Mouse (Mus musculus) spleen, postnatal 36 days (tissue): Measurements from ENCODE around the gene Cnih1.
A peak's percentile ranks its signal among the peaks of the same experiment; 100 is the strongest.
"Not testable (repeated sequence)": the region's sequence is repeated elsewhere in the genome, so short reads cannot be mapped to it uniquely, and the experiment has no call there.

Experiments used
- DNase-seq, 2 experiments: peaks; one replicate each; pipeline ENCODE4 v3.0.0; 2022; ENCODE audit warnings: low spot score in 2 of 2, mixed read lengths in 1 of 2

The Cnih1 gene

DNA sequence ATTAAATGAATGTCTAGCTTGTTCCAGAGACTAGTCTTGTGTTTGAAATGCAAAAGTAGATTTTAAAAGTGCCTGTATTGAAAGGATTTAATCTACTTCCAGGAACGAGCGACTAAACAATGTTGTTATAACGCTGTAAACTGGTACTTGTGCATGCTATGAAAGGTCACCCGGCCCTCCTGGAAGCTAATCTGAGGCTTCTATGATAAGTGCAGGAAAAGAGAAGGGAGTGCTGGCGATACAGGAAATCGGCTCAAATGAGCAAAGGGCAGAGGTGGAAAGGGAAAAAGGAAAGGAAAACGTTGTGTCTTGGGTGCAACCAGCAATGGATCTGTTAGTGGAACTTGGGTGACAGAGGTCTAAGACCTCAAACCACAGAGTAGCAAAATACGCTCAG, 292 bp upstream of the Cnih1 start:
- DNase-seq = no peak

- no peak for DNase-seq
These were observed 791 bp downstream of the Cnih1 start for GRCm38 (mm10) chr14:46787454-46787786.

DNA sequence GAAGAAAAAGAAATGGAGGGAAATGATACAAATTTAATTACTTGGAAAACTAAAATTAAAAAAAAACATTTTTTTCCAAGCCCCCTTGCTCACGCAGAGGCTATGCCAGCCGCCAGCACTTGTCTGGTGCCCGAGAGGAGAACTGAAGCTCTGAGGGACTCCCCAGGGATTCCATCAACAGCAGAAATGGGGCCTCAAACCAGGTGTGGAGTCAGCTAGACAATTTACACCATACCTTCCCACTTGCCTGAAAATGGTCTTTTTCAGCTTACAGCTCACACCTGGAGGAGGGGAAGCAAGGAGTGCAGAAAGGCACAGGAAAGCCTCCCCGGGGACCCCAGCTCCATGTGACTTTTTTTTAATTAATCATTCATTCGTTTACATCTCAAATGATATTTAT, 3.0 kb downstream of the Cnih1 start:
- DNase-seq = peak; percentile 13 to 25

DNA sequence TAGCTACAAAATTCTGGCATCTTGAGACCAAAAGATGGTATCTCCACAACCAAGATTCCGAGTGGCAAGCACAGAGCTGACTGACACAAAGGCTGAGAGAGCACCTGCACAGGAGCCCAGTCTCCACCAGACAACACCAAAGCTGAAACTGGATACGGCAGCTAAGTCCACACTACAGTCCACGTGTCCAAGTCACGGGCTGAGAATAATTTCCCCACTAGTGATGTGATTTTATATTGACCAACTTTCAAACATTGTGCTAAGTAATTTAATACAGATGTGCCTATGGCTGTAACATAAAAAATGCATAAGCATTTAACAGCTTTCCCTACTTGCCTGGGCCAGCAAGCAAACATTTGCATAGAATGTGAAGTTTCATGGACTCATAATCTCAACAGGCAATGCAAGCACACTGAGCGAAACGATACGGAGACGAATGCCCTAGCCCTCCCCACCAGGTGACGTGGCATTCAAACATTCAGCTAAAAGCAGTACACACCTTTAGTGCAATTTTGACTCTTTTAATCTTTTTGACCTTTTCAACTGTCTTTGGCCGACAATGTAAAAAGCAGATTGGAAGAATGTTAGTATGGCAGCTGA, 4.8 kb downstream of the Cnih1 start:
- no peak for DNase-seq

GRCm38 (mm10) chr14:46782187-46782828, 5.9 kb downstream of the Cnih1 start:
- no peak for DNase-seq

- DNase-seq = no peak
These were observed 7.1 kb downstream of the Cnih1 start for GRCm38 (mm10) chr14:46781086-46781485.

- no peak for DNase-seq
These were observed 9.0 kb downstream of the Cnih1 start for GRCm38 (mm10) chr14:46779217-46779616.

- no peak for DNase-seq
These were observed 9.5 kb downstream of the Cnih1 start for GRCm38 (mm10) chr14:46778756-46779155.

GRCm38 (mm10) chr14:46770036-46770435, 18.2 kb downstream of the Cnih1 start:
- DNase-seq = no peak

DNA sequence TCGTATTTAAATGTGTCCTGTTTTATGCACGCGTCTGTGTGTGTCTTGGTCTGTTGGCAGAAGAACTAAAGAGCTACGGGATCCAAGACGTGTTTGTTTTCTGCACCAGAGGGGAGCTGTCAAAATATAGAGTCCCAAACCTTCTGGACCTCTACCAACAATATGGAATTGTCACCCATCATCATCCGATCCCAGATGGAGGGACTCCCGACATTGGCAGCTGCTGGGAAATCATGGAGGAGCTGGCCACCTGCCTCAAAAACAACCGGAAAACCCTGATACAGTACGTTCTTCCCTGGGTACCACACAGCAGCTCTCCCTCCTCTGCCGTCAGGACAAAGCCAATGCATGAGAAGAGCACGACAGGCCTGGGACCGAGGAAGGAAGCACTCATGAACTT, 21.1 kb downstream of the Cnih1 start:
- DNase-seq = no peak

GRCm38 (mm10) chr14:46761186-46761585, 27.0 kb downstream of the Cnih1 start:
- no peak for DNase-seq

GRCm38 (mm10) chr14:46760355-46761029, 27.7 kb downstream of the Cnih1 start, which contains the start of gene Cdkn3:
Gene Cdkn3, plus strand, starts transcription at chr14:46760541.
- peak; percentile 94 to 96 for DNase-seq

GRCm38 (mm10) chr14:46759970-46760354, 28.2 kb downstream of the Cnih1 start:
- no peak for DNase-seq

DNA sequence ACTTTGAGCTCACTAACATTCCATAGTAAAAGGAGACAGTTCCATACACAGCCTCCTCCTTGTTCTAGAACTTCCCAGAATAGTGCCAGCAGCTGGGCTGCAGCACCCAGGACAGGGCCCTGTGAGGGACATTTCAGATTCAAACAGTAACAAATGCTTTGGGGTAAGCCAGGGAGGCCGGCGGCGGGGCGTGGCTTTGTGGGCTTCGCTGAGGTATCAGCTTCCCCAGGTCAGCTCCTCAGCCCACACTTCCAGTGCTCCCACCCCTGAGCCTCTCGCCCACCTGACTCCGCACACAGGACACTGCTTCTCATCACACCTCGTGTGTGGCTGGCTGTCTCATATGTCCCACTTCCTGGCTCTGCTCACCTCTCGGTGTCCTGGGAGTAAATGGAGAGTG, 30.5 kb downstream of the Cnih1 start:
- DNase-seq = no peak

- no peak for DNase-seq
These were observed 32.4 kb downstream of the Cnih1 start for GRCm38 (mm10) chr14:46755851-46756250.

DNA sequence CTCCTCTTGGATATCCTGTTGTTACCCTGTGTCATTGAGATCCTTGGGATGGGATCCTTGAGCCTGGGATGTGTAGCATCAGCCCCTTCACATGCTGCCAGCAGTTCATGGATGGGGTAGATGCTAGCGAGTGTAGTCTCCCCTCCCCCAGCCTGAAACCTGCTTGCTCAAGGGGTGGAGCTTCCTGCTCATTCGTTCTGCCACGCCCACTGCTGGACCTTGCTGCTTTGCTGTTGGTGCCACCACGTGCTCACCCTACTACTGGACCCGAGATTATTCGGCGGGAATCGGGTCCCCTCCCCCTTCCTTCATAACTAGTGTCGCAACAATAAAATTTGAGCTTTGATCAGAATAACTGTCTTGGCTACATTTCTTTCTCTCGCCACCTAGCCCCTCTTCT, 33.8 kb downstream of the Cnih1 start:
- not testable (repeated sequence) for DNase-seq

GRCm38 (mm10) chr14:46745413-46745812, 42.8 kb downstream of the Cnih1 start:
- no peak for DNase-seq

DNA sequence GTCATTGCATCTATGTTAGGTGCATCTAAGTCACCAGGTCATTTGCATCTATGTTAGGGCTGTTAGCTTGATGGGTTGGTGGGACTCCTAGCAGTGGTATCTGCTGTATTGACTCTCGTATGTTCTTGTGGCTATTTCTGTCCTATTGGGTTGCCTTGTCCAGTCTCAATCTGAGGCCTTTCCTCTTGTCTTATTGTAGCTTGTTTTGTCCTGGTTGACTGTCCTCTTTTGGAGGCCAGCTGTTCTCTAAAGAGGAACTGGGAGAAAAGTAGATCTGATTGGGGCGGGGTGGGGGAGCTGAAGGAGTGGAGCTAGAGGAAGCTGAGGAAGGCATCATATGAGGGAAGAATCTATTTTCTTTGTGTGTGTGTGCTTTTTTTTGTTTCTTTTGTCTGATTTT, 45.5 kb downstream of the Cnih1 start:
- DNase-seq = no peak

GRCm38 (mm10) chr14:46737346-46737745, 50.9 kb downstream of the Cnih1 start:
- DNase-seq = not testable (repeated sequence)

GRCm38 (mm10) chr14:46736366-46736765, 51.8 kb downstream of the Cnih1 start:
- no peak for DNase-seq

GRCm38 (mm10) chr14:46734761-46735455, 53.3 kb downstream of the Cnih1 start:
- no peak for DNase-seq

DNA sequence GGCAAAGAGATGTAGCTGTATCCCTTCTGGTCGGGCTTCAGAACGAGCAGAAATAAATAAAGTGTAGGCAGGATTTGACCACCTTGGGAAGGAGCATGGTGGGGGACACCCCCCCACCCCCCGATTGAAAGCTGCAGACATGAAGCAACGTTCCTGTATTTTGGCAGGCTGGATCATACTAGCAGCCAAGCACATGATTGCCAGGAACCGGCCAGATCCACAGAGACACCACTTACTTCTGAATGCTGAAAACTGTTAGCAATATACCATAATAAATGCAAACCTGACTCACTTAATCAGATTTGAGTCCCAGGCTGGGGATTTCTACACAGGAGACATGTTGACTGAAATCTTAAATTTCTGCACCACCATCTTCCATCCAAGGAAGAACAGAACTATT, 53.9 kb downstream of the Cnih1 start:
- no peak for DNase-seq

DNA sequence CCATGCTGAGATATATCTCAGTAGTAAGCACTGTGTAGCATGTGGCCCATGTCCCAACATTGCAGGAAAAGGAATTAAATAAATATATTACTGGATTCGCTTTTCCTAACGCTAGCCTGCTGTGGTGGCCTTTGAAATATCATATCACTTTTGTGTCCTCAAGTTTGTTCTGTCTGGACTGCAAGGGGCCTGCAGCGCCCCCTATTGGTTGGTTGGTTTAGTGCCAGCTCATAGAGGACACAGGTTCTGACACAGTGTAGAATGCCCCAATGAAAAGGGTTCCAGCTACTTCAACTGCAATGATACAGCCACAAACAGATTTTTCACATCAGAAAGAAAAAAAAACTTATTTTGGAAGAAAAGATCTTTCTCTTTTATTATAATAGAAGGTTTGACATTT, 62.5 kb downstream of the Cnih1 start:
- DNase-seq = no peak
